Mouse (Mus musculus) stomach, postnatal 0 days (tissue): ENCODE measurements around the gene 1700001P01Rik.

Experiments
- CTCF ChIP-seq: IDR thresholded peaks from 2 replicates; pipeline ENCODE4 v1.5.1; 2016; ENCODE audit warnings: antibody characterized with exemption, low read depth, mild to moderate bottlenecking, moderate library complexity
- EP300 ChIP-seq: optimal IDR thresholded peaks from 2 replicates; pipeline ENCODE3; 2016; ENCODE audit warnings: antibody characterized with exemption

DNA sequence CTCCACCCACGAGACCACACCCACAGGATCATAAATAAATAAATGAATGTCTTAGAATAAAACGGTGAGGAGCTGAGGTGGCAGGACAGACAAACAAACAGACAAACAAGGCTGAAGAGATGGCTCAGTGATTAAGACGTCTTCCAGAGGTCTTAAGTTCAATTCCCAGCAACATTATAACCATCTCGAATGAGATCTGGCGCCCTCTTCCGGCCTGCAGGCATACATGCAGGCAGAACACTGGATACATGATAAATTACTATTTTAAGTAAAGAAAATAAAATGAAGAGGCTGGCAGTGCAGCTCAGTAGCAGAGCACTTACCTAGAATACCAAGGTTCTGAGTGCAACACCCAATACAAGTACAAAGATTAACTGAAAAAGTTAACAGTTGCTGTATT lies 37.0 kb downstream of the 1700001P01Rik start:
- TF ChIP-seq EP300 (no peak), CTCF (peak; percentile 63)
